Mouse (Mus musculus): ENCODE measurements around the gene Olfr1414.

DNA sequence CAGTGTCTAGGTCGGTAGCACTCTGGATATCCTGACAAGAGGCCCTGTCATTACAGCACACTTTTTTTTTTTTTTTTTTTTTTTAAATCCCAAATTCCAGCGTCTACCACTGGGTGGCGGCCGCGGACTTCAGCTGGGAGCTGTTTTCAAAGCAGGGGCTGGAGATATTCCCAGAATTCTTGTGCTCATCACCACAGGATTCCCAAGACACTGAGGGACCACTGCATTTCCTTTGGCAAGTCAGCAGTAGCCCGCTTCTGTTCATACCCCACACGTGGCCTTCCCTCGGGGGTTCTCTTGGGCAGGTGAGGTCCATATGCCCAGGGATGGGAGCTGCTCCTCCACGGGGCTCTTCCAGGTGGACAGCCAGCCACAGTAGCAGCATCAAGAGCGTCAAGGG is 2.9 kb upstream of the Olfr1414 start:
- no peak; the same call in 1 of the 2 replicates for TF ChIP-seq CTCF (IDR thresholded peaks at IDR 0.05; ENCODE audit: low read depth, low read length)
- no peak for TF ChIP-seq GATA1 (IDR thresholded peaks at IDR 0.05; ENCODE audit: borderline replicate concordance, low read length)
- TF ChIP-seq POLR2AphosphoS5 (IDR thresholded peaks at IDR 0.05; ENCODE audit: insufficient replicate concordance, low read depth, low read length) = no peak
- no peak for TF ChIP-seq TAL1 (conservative IDR thresholded peaks at IDR 0.05; ENCODE audit: low read depth, low read length)

Measured in G1E (cell line).